Mouse (Mus musculus) intestine, postnatal 0 days (tissue): ENCODE measurements at regions not wholly inside any gene's neighbourhood (a gene's known extent, or its start where the extent isn't known, plus 50 kb on each side); places are given as distances from the start of the nearest gene placed in this dataset.

Source experiments
- ATAC-seq: fragments of 200-750 bp; cut with Nextera tagmentation; 2 replicates; pipeline ENCODE4 v1.8.0; 2017; ENCODE audit warnings: mild to moderate bottlenecking, moderate TSS enrichment, moderate library complexity
- H3K27ac ChIP-seq: fragments of 300-500 bp; sonication (generic); 2 replicates; pipeline ENCODE4 v1.5.1; 2014; ENCODE audit warnings: mild to moderate bottlenecking, low read depth, low read length, moderate library complexity
- H3K27me3 ChIP-seq: fragments of 300-500 bp; sonication (generic); replicated peaks from 2 replicates; pipeline ENCODE4 v1.6.1; 2014; ENCODE audit warnings: low read length, mixed read lengths; ENCODE audit not compliant: control insufficient read depth, insufficient read depth
- H3K36me3 ChIP-seq: fragments of 300-500 bp; sonication (generic); 2 replicates; pipeline ENCODE4 v1.6.1; 2014; ENCODE audit warnings: mild to moderate bottlenecking, moderate library complexity; ENCODE audit not compliant: control insufficient read depth, insufficient read depth
- H3K4me1 ChIP-seq: fragments of 300-500 bp; sonication (generic); replicated peaks from 2 replicates; pipeline ENCODE4 v1.6.1; 2014; ENCODE audit warnings: antibody characterized with exemption, low read length, mixed read lengths; ENCODE audit not compliant: control insufficient read depth, insufficient read depth
- H3K4me2 ChIP-seq: fragments of 300-500 bp; sonication (generic); replicated peaks from 2 replicates; pipeline ENCODE4 v1.6.1; 2014; ENCODE audit warnings: low read depth, mild to moderate bottlenecking, moderate library complexity
- H3K4me3 ChIP-seq: fragments of 300-500 bp; sonication (generic); 2 replicates; pipeline ENCODE4 v1.5.1; 2014; ENCODE audit warnings: low read depth, low read length
- H3K9ac ChIP-seq: fragments of 300-500 bp; sonication (generic); 2 replicates; pipeline ENCODE4 v1.6.1; 2014; ENCODE audit warnings: mild to moderate bottlenecking, low read depth, low read length
- H3K9me3 ChIP-seq: fragments of 300-500 bp; sonication (generic); 2 replicates; pipeline ENCODE4 v1.6.1; 2016; ENCODE audit warnings: mixed run types; ENCODE audit not compliant: control insufficient read depth
- CTCF ChIP-seq: sonication (generic); IDR thresholded peaks from 2 replicates; pipeline ENCODE4 v1.5.1; 2016; ENCODE audit warnings: low read depth, mild to moderate bottlenecking, control low read depth, antibody characterized with exemption, moderate library complexity
- WGBS: fragments of 180-500 bp; shearing (Covaris S2); extraction: QIAGEN DNeasy Blood & Tissue Kit; methylation state at CpG from one replicate; pipeline ENCODE4 v1.1.7; 2014; 5-methylcytosine and 5-hydroxymethylcytosine counted together

DNA sequence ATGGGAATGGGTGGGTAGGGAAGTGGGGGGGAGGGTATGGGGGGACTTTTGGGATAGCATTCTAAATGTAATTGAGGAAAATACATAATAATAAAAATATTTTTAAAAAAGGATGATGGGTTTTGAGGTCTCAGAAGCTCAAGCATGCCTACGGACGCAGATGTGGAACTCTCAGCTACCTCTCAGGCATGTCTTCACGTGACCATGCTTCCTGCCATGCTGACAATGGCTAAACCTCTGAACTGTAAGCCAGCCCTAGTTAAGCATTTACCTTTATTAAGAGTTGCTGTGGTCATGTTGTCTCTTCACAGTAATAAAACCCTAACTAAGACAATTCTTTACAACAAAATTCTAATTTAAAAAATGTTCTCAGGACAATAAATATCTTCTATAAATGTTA is 80.0 kb downstream of the Tex36 start:
- H3K27me3 ChIP-seq: no peaks in the 10 kb centered on the region
- H3K4me2 ChIP-seq: no peak overlapping the region
- WGBS: 80% methylated on average over 3 of the region's 3 CpGs
- no peak for TF ChIP-seq CTCF
- no peaks in the 10 kb centered on the region for H3K9me3 ChIP-seq
- no peak for ATAC-seq
- H3K36me3 ChIP-seq: no peaks in the 10 kb centered on the region
- H3K4me1 ChIP-seq: no peaks in the 10 kb centered on the region
- no peak overlapping the region for H3K27ac ChIP-seq
- no peak overlapping the region for H3K9ac ChIP-seq
- no peak overlapping the region for H3K4me3 ChIP-seq

DNA sequence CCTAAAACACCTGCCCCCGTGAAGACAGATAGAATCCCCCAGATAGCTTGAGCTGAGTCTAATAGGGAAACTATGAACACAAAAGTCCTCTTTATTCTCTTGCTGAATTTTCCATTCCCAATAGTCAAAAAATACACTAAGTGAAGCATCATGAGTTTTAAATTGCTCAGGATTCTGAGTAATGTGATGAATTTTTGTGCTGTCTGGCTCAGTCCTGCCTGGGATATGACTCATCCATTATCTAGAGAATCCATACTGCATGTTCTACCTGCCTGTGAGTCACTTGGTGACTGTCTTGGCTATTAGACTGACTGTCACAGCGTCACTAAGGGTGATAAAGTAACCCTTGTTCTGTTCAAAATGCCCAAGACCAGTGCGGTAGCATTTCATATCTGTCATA is 83.0 kb downstream of the Tex36 start:
- Histone ChIP-seq H3K9ac (no peak overlapping the region), H3K4me3 (no peak overlapping the region), H3K27ac (no peak overlapping the region), H3K4me2 (no peak overlapping the region), H3K27me3 (no peaks in the 10 kb centered on the region), H3K9me3 (no peaks in the 10 kb centered on the region), H3K36me3 (no peaks in the 10 kb centered on the region), H3K4me1 (no peaks in the 10 kb centered on the region)
- no peak for ATAC-seq
- WGBS: 79% methylated on average over 3 of the region's 3 CpGs
- no peak for TF ChIP-seq CTCF

- no peaks in the 10 kb centered on the region for H3K4me1 ChIP-seq
- no peak overlapping the region for H3K9ac ChIP-seq
- no peak for ATAC-seq
- H3K27me3 ChIP-seq: no peaks in the 10 kb centered on the region
- no peak overlapping the region for H3K4me2 ChIP-seq
- no peaks in the 10 kb centered on the region for H3K9me3 ChIP-seq
- no peak overlapping the region for H3K4me3 ChIP-seq
- TF ChIP-seq CTCF: no peak
- no peaks in the 10 kb centered on the region for H3K36me3 ChIP-seq
- no peak overlapping the region for H3K27ac ChIP-seq
- 88% methylated on average over 5 of the region's 5 CpGs for WGBS
Measured at GRCm38 (mm10) chr7:133517576-133517975, 84.4 kb downstream of the Tex36 start.

DNA sequence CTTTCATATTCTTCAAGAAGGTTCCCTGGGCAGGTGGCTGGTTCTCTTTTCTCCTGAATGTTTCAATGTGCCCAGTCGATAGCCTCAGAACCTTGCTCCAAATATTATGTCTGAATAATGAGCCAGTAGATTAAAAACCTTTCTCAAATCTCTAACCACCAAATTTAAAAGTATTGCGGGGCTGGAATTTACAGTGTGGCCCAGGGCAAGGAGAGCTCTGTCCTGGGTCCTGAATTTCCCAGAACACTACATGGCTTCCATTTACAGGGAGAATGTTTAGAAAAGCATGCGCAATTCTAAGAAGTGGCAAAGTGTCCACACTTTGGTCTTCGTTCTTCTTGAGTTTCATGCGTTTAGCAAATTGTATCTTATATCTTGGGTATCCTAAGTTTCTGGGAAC is 91.0 kb downstream of the Tex36 start:
- Histone ChIP-seq H3K27me3 (no peaks in the 10 kb centered on the region), H3K36me3 (no peaks in the 10 kb centered on the region), H3K9ac (no peak overlapping the region), H3K4me3 (no peak overlapping the region), H3K4me2 (no peak overlapping the region), H3K4me1 (no peaks in the 10 kb centered on the region), H3K27ac (no peak overlapping the region), H3K9me3 (no peaks in the 10 kb centered on the region)
- 42% methylated on average over 5 of the region's 5 CpGs for WGBS
- TF ChIP-seq CTCF: no peak
- no peak for ATAC-seq

GRCm38 (mm10) chr7:133509486-133509885 is 92.5 kb downstream of the Tex36 start:
- Histone ChIP-seq H3K9me3 (no peaks in the 10 kb centered on the region), H3K4me1 (no peaks in the 10 kb centered on the region), H3K4me2 (no peak overlapping the region), H3K27ac (no peak overlapping the region), H3K27me3 (no peaks in the 10 kb centered on the region), H3K9ac (no peak overlapping the region), H3K4me3 (no peak overlapping the region), H3K36me3 (no peaks in the 10 kb centered on the region)
- TF ChIP-seq CTCF: no peak
- ATAC-seq: no peak
- WGBS: 58% methylated on average over 4 of the region's 4 CpGs

DNA sequence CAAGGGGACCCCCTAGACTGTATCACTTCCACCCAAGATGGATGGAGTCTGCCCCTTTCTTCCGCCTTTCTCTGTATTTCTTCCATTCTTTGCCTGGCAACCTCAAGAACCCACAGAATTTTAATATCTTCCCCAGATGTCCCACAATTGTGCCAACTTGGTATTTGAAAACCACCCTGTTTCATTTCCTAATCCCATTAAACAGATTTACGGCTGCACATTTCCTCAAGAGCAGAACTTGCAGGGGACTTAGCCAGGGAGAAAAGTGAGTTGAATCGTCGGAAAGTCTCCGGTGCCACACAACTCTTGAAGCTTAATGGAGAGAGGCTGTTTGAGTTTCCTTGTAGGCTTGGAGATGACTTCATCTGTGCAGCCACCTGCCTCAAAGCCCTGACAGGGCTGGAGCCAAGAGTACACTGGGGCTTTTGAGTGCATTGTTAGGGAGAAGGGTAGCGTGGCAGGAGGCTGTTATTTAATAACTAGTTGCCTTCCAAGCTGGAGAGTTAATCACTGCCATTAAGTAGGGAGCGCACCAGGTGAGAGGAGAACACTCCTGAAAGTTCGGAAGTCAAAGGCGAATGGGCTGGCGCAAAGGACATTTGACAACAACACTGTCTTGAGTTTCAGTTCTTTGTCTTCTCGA is 93.5 kb downstream of the Tex36 start:
- no peak for TF ChIP-seq CTCF
- Histone ChIP-seq H3K27ac (no peak overlapping the region), H3K4me1 (no peaks in the 10 kb centered on the region), H3K36me3 (no peaks in the 10 kb centered on the region), H3K9ac (no peak overlapping the region), H3K4me3 (no peak overlapping the region), H3K9me3 (no peaks in the 10 kb centered on the region), H3K4me2 (no peak overlapping the region), H3K27me3 (no peaks in the 10 kb centered on the region)
- 54% methylated on average over 11 of the region's 11 CpGs for WGBS
- no peak for ATAC-seq

DNA sequence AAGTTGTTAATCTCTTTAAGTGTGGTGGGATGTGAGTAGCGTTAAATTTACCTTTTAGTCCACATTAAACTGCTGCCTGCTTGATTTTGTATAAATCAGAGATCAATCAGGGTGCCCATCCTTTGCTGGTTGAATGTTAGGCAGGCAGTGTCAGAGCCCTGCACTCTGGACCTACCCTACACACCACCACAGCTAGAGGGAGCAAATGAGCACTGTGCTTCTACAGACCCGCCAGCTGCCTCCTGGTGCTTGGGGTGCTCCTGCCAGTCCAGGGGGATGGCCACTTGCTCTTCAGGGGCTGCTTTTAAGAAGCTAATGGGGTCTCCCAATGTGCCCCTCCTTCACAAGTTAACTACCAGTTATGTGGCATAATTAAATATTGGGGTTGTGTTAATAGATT is 96.3 kb downstream of the Tex36 start:
- H3K27me3 ChIP-seq: no peaks in the 10 kb centered on the region
- no peak overlapping the region for H3K4me3 ChIP-seq
- no peaks in the 10 kb centered on the region for H3K9me3 ChIP-seq
- no peak overlapping the region for H3K4me2 ChIP-seq
- 92% methylated on average over 2 of the region's 2 CpGs for WGBS
- no peaks in the 10 kb centered on the region for H3K4me1 ChIP-seq
- no peaks in the 10 kb centered on the region for H3K36me3 ChIP-seq
- H3K27ac ChIP-seq: no peak overlapping the region
- ATAC-seq: no peak
- TF ChIP-seq CTCF: peak; percentile 37
- H3K9ac ChIP-seq: no peak overlapping the region
